Mouse (Mus musculus) small intestine, adult 2 months (tissue): Measurements from ENCODE around the gene Pde4d. TPM values are rescaled to one million over a fixed set of nuclear protein-coding genes. Genes with fewer than 3 reads are reported as not detected.

Experiments
- H3K27ac ChIP-seq: fragments of 200-500 bp; 2 replicates; pipeline ENCODE4 v1.5.1; 2012; ENCODE audit warnings: low read depth, low read length, control low read depth, inconsistent platforms; ENCODE audit not compliant: insufficient read depth
- H3K27me3 ChIP-seq: fragments of 200-500 bp; 2 replicates; pipeline ENCODE4 v1.6.1; 2012; ENCODE audit warnings: mild to moderate bottlenecking, moderate library complexity, low read length, inconsistent platforms; ENCODE audit not compliant: control insufficient read depth, insufficient read depth
- H3K36me3 ChIP-seq: fragments of 200-500 bp; 2 replicates; pipeline ENCODE4 v1.6.1; 2012; ENCODE audit warnings: mild to moderate bottlenecking, low read length, control low read depth, inconsistent platforms; ENCODE audit not compliant: control insufficient read depth, insufficient read depth
- H3K4me1 ChIP-seq: fragments of 200-500 bp; 2 replicates; pipeline ENCODE4 v1.6.1; 2012; ENCODE audit warnings: low read length, inconsistent platforms, mixed read lengths; ENCODE audit not compliant: control insufficient read depth, insufficient read depth, insufficient read length
- H3K4me3 ChIP-seq: fragments of 200-500 bp; 2 replicates; pipeline ENCODE4 v1.5.1; 2012; ENCODE audit warnings: low read depth, mild to moderate bottlenecking, control low read depth, inconsistent platforms, low read length, moderate library complexity
- CTCF ChIP-seq: fragments of 200-500 bp; IDR thresholded peaks from 2 replicates; pipeline ENCODE4 v1.5.1; 2012; ENCODE audit warnings: low read depth, mild to moderate bottlenecking, control low read depth, inconsistent platforms, low read length, moderate library complexity, mixed read lengths; ENCODE audit not compliant: insufficient replicate concordance, insufficient read length; ENCODE audit errors: extremely low read depth
- POLR2A ChIP-seq: fragments of 200-500 bp; IDR thresholded peaks from 2 replicates; pipeline ENCODE4 v1.6.1; 2012; ENCODE audit warnings: low read depth, mild to moderate bottlenecking, control low read depth, inconsistent platforms, low read length, moderate library complexity
- WGBS: fragments of 180-500 bp; shearing (Covaris S2); methylation state at CpG from one replicate; pipeline ENCODE4 v1.1.7; 2018; 5-methylcytosine and 5-hydroxymethylcytosine counted together
- polyA plus RNA-seq: library from polyadenylated mRNA; depleted of rRNA; stranded (reverse); fragments of >200 nt; gene quantifications from 2 replicates; pipeline ENCODE4 v1.2.3, GENCODE M21; 2012

The Pde4d gene
- polyA plus RNA-seq, 1 experiment: 8.4 TPM

- Histone ChIP-seq H3K4me3 (no peak overlapping the region), H3K4me1 (peaks cover under 1% of the 10 kb centered on the region; the same call in 1 of the 2 replicates), H3K27ac (no peak overlapping the region), H3K36me3 (no peaks in the 10 kb centered on the region), H3K27me3 (no peaks in the 10 kb centered on the region)
- no peak for TF ChIP-seq POLR2A
- 27% methylated on average over 5 of the region's 5 CpGs for WGBS
These were observed 192.5 kb downstream of the Pde4d start for GRCm38 (mm10) chr13:108642259-108642658.

- Histone ChIP-seq H3K4me3 (no peak overlapping the region), H3K27me3 (no peaks in the 10 kb centered on the region), H3K4me1 (peaks cover 3% of the 10 kb centered on the region; the same call in 1 of the 2 replicates), H3K36me3 (no peaks in the 10 kb centered on the region), H3K27ac (no peak overlapping the region)
- WGBS: 67% methylated on average over 6 of the region's 6 CpGs
- TF ChIP-seq CTCF (no peak), POLR2A (no peak)
These were observed 197.1 kb downstream of the Pde4d start for GRCm38 (mm10) chr13:108646801-108647200.

- 39% methylated on average over 11 of the region's 11 CpGs for WGBS
- Histone ChIP-seq H3K36me3 (no peaks in the 10 kb centered on the region), H3K27ac (no peak overlapping the region), H3K4me3 (no peak overlapping the region), H3K4me1 (peaks cover 3% of the 10 kb centered on the region; the same call in 1 of the 2 replicates), H3K27me3 (no peaks in the 10 kb centered on the region)
- TF ChIP-seq CTCF (no peak), POLR2A (no peak)
These were observed 197.5 kb downstream of the Pde4d start for GRCm38 (mm10) chr13:108647239-108647638.

- Histone ChIP-seq H3K4me1 (no peaks in the 10 kb centered on the region), H3K36me3 (no peaks in the 10 kb centered on the region), H3K27ac (no peak overlapping the region), H3K27me3 (no peaks in the 10 kb centered on the region), H3K4me3 (no peak overlapping the region)
- TF ChIP-seq POLR2A (no peak), CTCF (no peak)
- 75% methylated on average over 10 of the region's 10 CpGs for WGBS
These were observed 204.4 kb downstream of the Pde4d start for GRCm38 (mm10) chr13:108654026-108654723.

DNA sequence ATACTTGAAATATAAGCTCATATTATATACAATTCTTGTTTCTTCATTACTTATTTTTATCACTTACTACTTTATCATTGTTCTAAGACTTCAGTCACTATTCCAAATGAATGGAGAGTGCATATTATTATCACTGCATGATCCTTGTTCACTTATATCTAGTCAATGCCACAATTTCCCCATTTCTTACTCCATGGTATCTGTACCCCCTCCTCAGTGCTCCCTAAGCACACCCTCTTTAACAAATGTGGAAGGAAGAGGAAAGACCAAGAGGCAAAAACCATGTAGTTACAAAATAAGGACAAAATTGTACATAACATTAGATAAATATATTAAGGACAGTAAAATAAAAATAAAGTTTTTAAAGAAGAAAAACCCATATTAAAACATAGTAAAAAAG lies 216.8 kb downstream of the Pde4d start:
- no peaks in the 10 kb centered on the region; the same call in 1 of the 2 replicates for H3K4me1 ChIP-seq
- no peak overlapping the region for H3K4me3 ChIP-seq
- H3K27me3 ChIP-seq: no peaks in the 10 kb centered on the region
- H3K36me3 ChIP-seq: no peaks in the 10 kb centered on the region
- H3K27ac ChIP-seq: no peak overlapping the region
- TF ChIP-seq POLR2A (no peak), CTCF (no peak)

- no peaks in the 10 kb centered on the region for H3K27me3 ChIP-seq
- H3K4me1 ChIP-seq: no peaks in the 10 kb centered on the region; the same call in 1 of the 2 replicates
- H3K27ac ChIP-seq: no peak overlapping the region
- TF ChIP-seq CTCF (no peak), POLR2A (no peak)
- 83% methylated on average over 1 of the region's 1 CpGs for WGBS
- no peaks in the 10 kb centered on the region for H3K36me3 ChIP-seq
- H3K4me3 ChIP-seq: no peak overlapping the region
These were observed 217.3 kb downstream of the Pde4d start for GRCm38 (mm10) chr13:108667077-108667476.

DNA sequence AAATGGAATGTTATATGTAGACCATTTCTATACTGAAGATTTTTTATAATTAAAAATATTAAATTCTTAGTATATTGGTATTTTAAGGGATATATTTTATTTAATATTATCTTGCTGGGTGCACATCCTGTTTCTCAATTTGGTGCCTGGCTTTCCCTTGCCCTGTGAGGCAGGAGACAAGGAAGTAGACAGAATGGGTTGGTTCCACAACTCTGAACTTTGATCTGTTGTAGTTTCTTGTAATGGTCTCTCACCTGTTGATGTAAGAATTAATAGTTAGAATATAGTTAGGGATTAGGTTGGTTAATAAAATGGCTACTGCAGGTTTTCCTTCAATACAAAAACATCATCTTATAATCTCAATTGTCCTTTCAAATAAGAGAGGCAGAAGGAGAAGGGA lies 227.3 kb downstream of the Pde4d start:
- Histone ChIP-seq H3K36me3 (no peaks in the 10 kb centered on the region), H3K27ac (no peak overlapping the region), H3K4me3 (no peak overlapping the region), H3K27me3 (no peaks in the 10 kb centered on the region), H3K4me1 (no peaks in the 10 kb centered on the region)
- no peak for TF ChIP-seq CTCF
- no peak for TF ChIP-seq POLR2A
